Mouse (Mus musculus) fibroblast of lung, adult 2 months (primary cell): Measurements from ENCODE around the gene Rassf3.
A peak's percentile ranks its signal among the peaks of the same experiment; 100 is the strongest.

ENCODE experiments used
- DNase-seq: peaks from one replicate; pipeline ENCODE4 v3.0.0-alpha.2; 2011; ENCODE audit warnings: low read depth

The Rassf3 gene

DNA sequence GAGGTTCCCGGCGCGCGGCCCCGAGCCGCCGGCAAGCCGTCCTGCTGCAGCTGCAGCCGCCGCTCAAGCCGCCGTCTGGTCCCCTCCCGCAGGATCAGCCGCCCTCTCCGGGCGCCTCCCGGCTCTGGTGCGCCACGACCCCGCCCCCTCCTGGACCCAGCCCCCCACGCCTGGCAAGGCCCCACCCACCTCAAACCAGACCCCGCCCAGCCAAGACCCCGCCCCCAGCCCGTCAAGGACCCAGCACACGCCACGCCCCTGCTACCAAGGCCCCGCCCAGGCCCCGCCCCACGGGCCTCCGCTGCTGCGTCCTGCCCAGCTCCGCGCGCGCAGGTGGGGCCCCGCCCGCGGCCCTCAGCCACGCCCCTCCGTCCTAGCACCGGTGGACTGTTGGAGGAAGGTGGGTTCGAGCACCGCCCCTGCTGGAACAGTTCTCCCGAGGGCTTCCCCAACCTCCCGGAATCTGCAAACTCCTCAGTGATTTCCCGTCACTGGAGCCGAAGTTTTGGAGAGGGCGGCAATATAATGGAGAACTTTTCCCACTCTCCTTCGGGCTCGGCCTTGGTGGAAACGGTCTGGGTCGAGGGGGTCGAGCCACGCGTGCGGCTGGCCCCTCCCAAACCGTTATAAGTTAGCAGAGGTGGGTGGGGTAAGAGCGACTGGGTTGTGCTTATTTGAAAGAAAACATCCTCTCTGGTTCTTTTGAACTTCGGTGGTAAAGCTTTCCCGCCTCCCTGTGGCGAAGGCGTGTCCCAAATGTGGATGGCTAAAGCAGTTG is at the start of gene Rassf3:
Gene Rassf3, minus strand, starts transcription at position 158 of the 778 bp plus-strand sequence.
- peak; percentile 59 for DNase-seq

DNA sequence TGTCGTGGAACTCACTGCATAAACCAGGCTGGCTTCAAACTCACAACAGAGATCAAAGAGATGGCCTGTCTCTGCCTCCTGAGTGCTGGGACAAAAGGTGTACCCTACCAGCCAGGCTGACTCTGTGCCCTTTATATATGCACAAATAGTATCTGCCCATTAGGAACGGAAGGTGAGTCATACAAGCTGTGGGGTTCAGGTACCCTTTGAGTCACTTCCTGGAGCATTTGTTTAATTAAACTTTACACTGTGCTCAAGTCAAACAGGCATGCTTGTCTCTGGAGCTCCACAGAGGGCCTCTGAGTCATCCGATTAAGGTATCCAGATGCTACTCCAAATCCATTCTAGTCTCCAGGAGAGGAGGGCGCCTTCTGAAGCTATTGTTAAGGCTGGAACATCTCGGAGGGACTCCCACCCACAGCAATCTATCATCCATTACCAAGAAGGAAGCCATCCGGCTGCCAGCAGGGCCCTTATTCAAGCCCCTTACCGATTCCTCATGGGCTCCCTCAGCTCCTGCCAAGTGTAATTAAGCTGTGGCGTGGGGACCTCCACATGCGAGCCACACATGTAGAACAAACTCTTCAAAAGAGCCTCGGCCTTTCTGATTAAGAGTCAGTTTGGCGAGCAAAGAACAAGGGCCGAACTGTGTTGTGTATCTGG is 44.9 kb upstream of the Rassf3 start:
- no peak for DNase-seq

DNA sequence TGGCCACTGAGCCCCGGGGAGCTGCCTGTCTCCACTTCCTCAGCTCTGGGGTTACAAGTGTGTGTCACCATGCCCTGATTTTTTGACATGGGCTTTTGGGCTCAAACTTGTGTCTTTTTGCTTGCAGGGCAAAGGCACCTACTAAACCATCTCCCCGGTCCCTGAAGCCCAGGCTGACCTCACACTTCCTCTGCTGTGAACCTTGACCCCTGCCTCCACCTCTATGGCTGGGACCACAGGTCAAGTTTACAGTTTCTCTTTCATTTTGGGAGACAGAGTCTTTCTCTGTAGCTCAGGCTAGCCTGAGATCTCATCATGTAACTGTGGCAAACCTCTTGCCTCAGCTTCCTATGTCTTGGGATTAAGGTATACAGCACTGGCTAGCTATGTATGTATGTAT is 43.6 kb upstream of the Rassf3 start:
- no peak for DNase-seq

DNA sequence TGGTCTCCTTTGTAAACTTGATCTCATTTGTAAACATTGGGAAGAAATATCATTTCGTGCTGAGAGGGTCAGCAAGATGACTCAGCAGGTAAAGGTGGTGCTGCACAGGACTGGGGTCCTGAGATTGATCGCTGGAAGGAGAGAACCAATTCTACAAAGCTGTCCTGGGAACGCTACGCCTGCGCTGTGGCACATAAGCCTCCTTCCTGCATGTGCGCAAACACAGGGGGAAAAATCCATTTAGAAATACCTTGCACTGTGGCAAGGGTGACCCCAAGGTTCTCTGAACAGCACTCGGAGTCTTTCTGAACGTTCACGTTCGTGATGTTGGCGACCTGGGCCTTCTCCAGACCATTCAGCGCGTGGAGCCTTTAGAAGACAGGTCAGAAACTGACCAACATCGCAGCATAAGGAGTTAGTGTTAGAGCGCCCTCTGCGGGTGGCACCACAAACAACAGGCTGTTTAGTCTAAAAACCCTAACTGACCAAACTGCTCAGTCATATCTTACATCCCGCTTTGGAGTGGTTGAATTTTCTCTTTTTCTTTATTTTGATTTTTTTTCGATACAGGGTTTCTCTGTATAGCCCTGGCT is 40.0 kb upstream of the Rassf3 start:
- DNase-seq = no peak

DNA sequence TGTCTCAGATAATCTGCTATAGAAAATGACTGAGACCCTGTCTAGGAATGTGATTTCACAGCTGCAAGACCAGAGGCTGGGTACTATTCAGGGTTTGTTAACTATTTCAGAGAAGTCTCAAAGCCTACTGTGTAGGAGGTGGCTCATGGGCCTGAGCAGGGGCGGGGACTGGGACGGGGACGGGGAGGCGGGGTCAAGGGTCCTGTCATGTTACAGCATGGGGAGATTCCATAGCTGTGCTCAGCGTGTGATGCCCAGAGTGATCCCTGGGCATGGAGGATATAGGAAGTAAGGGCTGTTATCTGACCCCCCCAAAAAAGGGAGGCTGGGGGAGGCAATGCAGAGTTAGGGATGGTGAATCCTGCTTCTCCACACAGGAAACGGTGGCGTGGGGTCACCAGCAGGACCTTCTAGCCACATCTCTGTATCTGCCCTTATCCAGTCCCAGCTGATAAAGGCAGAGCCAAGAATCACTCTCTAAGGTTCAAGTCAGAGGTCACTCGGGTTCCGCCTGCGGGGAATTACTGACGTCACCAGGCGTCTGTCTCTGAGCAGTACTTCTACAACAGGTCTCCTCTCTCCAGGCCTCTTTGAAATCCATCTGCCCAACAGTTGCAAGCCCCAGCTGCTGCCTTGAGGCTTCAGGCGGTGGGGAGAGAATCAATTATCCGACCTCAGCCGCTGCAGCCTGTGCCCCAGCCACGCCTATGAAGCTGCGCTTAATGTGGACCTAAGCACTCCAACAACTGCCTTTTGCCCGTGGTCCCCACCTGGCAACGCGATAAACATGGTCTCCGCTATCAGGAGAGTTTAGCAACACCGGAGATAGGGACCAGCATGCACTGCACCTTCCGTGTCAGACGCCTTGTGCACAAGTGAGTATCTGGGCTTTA is 33.9 kb upstream of the Rassf3 start:
- DNase-seq = no peak

DNA sequence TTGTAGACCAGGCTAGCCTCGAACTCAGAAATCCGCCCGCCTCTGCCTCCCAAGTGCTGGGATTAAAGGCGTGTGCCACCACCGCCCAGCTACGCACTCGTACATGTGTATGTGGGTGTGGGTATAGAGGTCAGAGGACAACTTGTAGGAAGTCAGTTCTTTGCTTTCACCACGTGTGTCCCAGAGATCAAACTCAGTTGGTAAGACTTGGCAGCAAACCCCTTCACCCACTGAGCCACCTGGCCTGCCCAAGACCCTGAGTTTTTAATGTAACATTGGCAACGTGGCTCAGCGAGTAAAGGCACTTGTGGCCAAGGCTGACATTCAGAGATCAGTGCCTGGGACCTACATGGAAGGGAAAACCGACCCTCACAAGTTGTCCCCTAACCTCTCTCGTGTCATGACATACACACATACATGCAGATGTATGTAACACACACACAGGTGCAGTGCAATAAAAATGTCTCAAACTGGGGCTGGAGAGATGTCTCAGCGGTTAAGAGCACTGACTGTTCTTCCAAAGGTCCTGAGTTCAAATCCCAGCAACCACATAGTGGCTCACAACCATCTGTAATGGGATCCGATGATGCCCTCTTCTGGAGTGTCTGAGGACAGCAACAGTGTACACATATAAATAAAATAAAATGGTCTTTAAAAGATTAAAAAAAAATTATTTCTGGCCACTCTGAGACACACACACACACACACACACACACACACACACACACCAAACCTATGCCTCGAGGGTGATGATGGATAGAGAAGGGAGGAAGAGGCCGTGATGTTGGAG is 31.8 kb upstream of the Rassf3 start:
- DNase-seq = no peak

DNA sequence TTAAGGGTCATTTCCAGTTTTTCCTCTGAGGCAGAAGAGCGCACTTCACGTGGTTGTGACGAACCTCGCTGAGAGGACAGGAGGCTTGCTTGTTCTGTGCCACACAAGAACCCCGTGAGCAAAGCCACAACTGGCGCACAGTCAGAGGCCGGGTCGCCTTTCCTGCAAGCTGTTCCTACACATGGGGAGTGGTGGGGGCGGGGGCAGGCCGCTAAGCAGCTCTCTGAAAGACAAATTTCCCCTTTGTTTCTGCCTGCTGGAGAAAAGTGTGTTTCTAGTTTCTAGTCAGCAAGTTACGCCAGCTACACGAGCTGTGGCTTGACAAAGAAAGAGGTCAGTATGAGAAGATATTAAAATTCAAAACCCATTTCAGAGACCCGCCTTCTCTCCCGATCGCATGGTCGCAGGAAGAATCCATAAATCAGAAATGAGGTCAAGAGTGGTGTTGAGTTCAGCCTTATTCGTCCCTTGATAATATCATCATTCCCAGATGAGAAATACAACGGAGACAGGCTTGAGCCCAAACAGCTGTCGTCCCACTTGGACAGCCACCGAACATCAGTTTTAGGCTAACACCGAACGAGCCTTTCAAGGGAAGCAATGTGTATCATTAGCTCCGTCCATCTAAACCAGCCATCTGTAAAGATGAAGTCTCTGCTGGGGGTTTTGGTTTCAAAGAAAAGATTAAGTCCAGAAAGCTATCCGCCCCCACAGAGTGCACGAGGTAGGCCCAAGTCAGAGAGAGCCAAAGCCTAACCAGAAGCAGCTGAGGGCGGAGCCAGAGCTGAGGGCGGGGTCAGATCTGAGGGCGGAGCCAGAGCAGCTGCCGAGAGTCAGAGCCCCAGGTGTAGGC is 30.8 kb upstream of the Rassf3 start:
- no peak for DNase-seq

DNA sequence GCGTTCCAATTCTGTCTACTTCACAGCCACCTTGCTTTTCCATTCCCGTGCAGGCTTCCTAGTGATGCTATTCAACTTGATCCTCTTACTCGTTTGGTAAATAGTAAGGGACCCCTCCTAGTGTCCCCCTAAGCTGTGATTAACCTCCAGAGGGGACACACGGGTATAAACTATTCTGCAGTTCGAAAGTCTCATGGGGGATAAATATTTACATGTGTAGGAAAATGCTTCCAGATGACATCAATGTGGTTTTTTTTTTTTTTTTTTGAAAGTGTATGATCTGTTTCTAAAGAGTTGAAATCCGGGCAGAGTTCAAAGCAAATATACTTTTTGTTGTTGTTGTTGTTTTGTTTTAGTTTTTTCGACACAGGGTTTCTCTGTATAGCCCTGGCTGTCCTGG is 29.8 kb upstream of the Rassf3 start:
- DNase-seq = no peak

DNA sequence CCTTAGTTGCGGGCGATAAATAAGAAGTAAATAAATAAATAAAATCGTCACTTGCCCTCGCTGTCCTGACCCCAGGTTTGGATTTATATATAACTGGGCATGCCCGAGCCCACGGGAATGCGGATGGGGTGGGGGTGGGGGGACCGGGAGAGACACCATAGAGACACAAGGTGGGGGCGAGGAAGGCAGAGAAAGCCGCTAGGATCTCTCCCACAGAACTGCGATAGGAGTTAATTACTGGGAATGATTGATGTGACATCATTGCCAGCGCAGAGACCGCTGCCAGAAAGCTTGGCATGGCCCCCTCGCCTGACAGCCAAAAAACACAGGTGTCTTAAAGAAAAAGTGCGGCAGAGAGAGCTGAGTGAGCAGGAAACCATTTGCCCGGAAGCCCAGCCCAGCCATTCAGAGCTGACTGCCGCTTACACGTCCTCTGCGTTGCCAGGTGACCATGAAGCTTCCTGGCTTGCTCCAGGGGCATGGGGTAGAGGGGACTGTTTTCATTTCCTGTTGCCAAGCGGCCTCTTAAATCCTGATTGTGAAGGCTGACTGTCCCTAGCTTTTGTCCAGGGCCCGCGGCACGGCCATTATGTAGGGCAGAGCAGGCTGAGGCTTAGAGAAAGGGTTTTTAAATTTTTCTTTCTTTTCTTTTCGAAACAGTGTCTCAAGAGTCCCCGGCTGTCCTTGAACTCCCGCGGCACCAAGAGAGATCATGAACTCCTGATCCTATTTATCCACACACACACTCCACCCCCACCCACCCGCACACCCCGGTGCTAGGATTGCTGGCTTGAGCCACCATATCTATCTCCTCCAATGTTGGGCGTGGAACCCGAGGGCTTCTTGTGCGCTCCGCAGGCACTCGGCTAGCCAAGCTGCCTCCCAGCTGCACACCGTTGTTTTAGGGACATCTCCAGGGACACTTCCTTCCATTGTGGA is 29.1 kb upstream of the Rassf3 start:
- no peak for DNase-seq

DNA sequence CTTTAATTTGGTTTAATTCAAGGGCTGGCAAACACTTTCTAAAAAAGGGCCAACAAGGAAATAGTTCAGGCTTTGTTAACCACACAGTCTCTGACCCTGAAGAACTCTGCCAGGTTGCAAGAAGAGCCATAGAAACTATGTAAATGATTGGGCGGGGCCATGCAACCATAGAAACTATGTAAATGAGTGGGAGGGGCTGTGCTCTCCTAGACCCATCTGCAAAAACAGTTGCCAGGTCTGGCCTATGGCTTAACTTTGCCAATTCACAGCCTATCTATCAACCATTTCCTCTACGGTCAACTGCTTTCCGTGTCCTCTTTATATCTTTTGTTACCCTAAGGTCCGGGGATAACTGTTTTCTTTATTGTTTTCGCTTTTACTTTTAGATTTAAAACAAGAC is 25.0 kb upstream of the Rassf3 start:
- DNase-seq = no peak

DNA sequence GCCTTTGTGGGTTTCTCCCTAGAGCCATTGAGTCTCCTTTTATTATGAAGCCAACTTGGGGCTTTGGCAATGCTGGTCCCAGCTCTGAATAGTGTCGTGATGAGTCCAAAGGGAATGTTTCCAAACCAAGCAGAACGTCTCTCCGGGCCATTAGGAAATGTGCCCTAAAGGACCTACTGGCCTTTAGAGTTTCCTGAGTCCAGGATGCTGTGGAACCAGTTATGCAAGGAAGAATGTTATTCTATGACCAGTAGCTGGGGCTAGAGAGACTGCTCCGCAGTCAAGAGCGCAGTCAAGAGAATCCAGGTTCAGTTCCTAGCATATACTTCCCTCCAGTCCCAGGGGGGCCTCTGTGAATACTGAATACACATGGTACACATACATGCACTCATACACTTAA is 23.9 kb upstream of the Rassf3 start:
- DNase-seq = no peak

DNA sequence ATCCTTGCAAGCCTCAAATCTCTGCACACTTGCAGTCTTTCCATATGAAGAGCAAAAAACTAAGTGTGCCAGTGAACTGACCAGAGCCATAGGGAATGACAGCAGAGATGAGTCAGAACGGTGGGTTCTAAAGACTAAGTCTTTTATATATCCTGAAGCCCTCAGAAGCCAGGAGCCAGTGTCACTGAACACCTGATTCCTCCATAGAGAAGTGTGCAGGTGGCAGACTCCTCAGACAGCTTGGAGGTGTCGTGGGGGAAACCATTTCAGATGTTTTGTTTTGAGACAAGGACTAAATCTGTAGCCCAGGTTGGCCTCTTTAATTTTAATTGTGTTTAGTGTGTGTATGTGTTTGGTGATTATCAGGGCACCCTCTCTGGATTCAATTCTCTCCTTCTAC is 22.9 kb upstream of the Rassf3 start:
- DNase-seq = no peak

DNA sequence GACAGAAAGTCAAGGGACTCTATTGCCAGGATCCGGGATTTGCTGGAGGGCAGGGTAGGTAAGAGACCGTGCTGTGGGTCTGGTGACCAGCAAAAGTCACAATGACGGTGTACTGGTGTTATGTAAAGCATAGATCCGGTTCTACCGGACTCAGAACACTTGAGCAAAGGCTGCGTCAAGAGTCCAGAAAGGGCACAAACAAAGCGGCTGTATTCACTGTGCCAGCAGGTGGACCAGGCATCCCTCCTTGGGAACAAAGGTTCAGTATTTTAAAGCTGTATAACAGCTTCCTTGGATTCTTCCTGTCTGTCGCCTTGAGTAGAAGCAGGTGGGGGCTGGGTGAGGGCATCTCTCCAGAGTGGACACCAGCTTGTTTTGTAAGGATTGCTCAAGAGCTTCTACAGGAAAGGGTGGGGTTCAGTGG is 22.3 kb upstream of the Rassf3 start:
- DNase-seq = no peak

DNA sequence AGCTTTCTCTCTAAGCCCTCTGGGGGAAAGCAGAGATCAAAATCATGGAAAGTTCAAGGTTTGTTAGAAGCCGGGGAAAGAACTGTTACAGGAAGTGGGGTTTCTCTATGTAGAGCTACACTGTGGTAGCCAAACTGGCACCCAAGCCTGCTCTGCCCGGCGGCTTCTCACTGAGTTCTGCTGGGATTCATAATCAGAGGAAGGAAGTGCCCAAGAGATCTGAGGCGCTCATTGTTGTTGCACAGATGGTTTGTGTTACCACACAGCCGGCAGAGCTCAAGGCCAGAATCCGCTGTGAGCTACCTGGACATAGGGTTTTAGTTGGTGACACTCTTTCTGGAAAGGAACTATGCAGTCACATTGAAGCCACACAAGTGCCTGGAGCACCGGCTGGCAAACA is 21.8 kb upstream of the Rassf3 start:
- DNase-seq = no peak

DNA sequence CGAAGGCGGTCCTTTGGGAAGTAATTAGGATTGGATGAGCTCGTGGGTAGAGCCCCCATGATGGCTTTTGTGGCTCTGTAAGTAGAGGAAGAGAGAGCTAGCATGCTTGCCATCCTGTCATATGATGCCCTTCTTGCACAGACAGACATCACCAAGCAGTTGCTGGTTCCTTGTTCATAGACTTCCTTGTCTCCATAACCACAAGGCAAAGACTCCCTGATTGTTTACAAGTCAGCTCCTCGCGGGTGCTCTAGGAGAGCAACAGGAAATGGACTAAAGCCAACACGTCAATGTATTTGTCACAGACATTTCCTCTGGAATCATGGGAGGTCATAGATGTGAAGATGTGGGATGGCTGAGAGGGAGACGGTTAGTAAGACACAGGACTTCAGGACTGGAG is 20.5 kb upstream of the Rassf3 start:
- DNase-seq = no peak

DNA sequence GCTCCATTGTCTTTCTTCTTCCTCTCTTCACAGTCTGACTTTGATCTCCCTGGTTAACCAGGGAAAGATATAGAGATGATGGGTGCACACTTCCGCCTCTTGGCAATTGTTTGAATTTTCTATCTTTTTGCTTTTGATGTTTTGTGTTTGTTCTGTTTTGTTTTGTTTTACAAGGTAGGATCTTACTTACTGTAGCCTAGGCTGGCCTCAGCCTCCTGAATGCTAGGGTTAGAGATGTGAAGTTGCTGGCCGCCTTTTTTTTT is 17.9 kb upstream of the Rassf3 start:
- no peak for DNase-seq

DNA sequence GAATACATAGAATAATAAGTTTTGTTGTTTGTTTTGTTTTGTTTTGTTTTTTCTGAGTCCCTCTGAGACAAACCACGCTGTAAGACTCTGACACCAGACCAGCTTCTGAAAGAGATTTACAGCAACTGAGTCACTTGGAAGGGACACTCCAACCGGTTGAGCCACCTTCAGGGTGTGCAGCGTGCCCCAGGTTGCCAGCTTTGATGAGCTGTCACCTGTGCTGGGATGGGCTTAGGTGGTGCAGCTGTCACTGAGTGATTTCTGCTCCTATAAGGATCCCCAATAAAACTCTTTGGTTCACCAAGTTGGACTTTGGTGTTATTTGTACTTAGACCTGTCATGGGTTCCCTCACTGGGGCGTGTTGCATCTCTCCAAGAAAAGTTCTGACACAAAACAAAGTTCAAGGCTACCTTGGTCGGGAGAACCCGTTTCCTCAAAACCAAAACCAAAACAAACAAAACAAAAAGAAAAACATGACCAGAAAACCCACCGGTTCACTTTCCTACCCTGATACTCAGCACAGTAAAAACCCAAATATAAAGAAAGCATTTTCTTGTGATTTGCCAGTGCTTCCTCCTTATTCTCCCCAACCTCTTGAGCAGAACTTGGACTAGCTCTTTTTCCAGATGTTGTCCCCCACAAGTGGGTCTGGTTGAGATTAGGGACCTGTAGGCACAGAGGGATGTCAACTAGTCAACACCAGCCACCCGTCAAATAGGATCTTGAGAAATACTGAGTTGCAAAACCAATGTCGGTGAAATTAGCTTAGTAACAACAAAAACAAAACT is 17.4 kb upstream of the Rassf3 start:
- DNase-seq = no peak

DNA sequence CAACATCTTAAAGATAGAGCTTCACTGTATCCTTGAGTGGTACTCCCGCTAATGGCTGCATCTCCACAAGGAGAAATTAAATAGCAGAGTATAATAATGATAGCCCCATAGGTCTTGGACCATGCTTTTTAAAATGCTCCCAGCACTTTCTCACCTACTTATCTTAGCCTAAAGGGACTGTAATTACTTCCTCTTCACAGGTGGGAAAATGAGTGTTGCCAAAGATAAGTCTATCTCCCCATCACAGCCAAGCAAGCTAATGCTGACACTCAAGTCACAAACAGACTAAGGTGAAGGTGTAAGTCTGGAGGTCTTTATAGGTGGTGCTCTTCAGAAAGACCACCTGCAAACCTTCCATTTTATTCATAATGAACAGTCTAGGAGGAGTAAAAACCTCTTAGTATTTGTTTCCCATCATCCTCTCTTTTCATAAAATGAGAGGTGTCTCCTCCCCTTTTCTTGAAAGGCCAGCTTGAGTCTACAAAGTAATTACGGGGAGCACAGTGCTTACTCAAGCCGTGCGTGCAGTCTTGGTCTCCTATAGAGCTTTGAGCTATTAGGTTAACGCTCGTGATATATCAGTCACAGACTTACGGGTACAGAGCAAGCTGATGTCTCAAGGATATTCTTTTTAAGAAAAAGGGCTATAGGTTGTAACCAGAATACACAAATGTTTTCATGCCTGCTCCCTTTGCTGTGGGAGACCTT is 16.6 kb upstream of the Rassf3 start:
- no peak for DNase-seq
